Mouse (Mus musculus) macrophage (primary cell): ENCODE results near the gene Ubxn1. TPM values are rescaled to one million over a fixed set of nuclear protein-coding genes. Genes with fewer than 3 reads are reported as not detected.

Experiments
- H3K27ac ChIP-seq: fragments of 350-480 bp; formaldehyde crosslinking; 2 replicates; pipeline ENCODE4 v1.9.0; 2021
- H3K36me3 ChIP-seq: fragments of 350-480 bp; formaldehyde crosslinking; 2 replicates; pipeline ENCODE4 v1.9.0; 2021; ENCODE audit errors: inconsistent target
- H3K4me3 ChIP-seq: fragments of 350-480 bp; formaldehyde crosslinking; 2 replicates; pipeline ENCODE4 v1.9.0; 2021; ENCODE audit errors: inconsistent target
- H3K79me2 ChIP-seq: fragments of 350-480 bp; formaldehyde crosslinking; 2 replicates; pipeline ENCODE4 v1.9.0; 2021; ENCODE audit errors: inconsistent target
- WGBS: methylation state at CpG from one replicate; pipeline ENCODE4 v1.1.7; 2026; ENCODE audit warnings: inconsistent platforms; ENCODE audit not compliant: missing documents; 5-methylcytosine and 5-hydroxymethylcytosine counted together
- polyA plus RNA-seq: library from polyadenylated mRNA; stranded (reverse); fragments of 250-400 nt; gene quantifications from 3 replicates; pipeline ENCODE4 v1.2.4, GENCODE M21; 2018; ENCODE audit warnings: inconsistent platforms

The Ubxn1 gene
- polyA plus RNA-seq, 1 experiment from 2014 or later = 383 TPM

GRCm38 (mm10) chr19:8842961-8843360, 28.3 kb upstream of the Ubxn1 start:
- 31% methylated on average over 6 of the region's 6 CpGs for WGBS
- Histone ChIP-seq H3K4me3 (no peak overlapping the region), H3K79me2 (peaks cover 11% of the 10 kb centered on the region; the same call in 1 of the 2 replicates), H3K27ac (0 out of 2 replicates have a peak overlapping the region, but pooled peaks have one; percentile 25), H3K36me3 (peaks cover 23% of the 10 kb centered on the region)

GRCm38 (mm10) chr19:8844371-8845129, 26.7 kb upstream of the Ubxn1 start:
- Histone ChIP-seq H3K79me2 (peaks cover 11% of the 10 kb centered on the region; the same call in 1 of the 2 replicates), H3K36me3 (peaks cover 27% of the 10 kb centered on the region), H3K27ac (peak overlapping the region; percentile 32; the same call in 1 of the 2 replicates), H3K4me3 (no peak overlapping the region)
- 39% methylated on average over 5 of the region's 5 CpGs for WGBS

GRCm38 (mm10) chr19:8848356-8848755, 22.9 kb upstream of the Ubxn1 start:
- 96% methylated on average over 5 of the region's 5 CpGs for WGBS
- H3K4me3 ChIP-seq = no peak overlapping the region
- no peaks in the 10 kb centered on the region for H3K79me2 ChIP-seq
- H3K27ac ChIP-seq = no peak overlapping the region
- H3K36me3 ChIP-seq = peaks cover 27% of the 10 kb centered on the region

- Histone ChIP-seq H3K79me2 (no peaks in the 10 kb centered on the region), H3K36me3 (peaks cover 27% of the 10 kb centered on the region), H3K4me3 (no peak within 1 kb of the TSS), H3K27ac (no peak within 1 kb of the TSS)
- 65% methylated on average over 6 of the region's 7 CpGs for WGBS
Measured at GRCm38 (mm10) chr19:8850402-8850901, 20.8 kb upstream of the Ubxn1 start, which contains the start of gene Lrrn4cl. TSS of gene Lrrn4cl (plus strand) at chr19:8850768.

GRCm38 (mm10) chr19:8851639-8852038, 19.7 kb upstream of the Ubxn1 start:
- Histone ChIP-seq H3K4me3 (no peak overlapping the region), H3K79me2 (no peaks in the 10 kb centered on the region), H3K27ac (no peak overlapping the region), H3K36me3 (peaks cover 17% of the 10 kb centered on the region)
- WGBS = 84% methylated on average over 7 of the region's 7 CpGs

GRCm38 (mm10) chr19:8852236-8852928, 18.9 kb upstream of the Ubxn1 start:
- Histone ChIP-seq H3K79me2 (no peaks in the 10 kb centered on the region), H3K4me3 (no peak overlapping the region), H3K27ac (no peak overlapping the region), H3K36me3 (peaks cover 10% of the 10 kb centered on the region)
- WGBS = 85% methylated on average over 10 of the region's 10 CpGs

GRCm38 (mm10) chr19:8853117-8853516, 18.2 kb upstream of the Ubxn1 start:
- H3K27ac ChIP-seq = no peak overlapping the region
- WGBS = 100% methylated on average over 2 of the region's 3 CpGs

GRCm38 (mm10) chr19:8857689-8858088, 13.6 kb upstream of the Ubxn1 start:
- Histone ChIP-seq H3K36me3 (no peaks in the 10 kb centered on the region), H3K27ac (no peak overlapping the region), H3K4me3 (no peak overlapping the region), H3K79me2 (no peaks in the 10 kb centered on the region)
- WGBS = 42% methylated on average over 4 of the region's 4 CpGs

More at GRCm38 (mm10) chr19:8853117-8853516, 18.2 kb upstream of the Ubxn1 start:
- no peaks in the 10 kb centered on the region for H3K79me2 ChIP-seq
- no peak overlapping the region for H3K4me3 ChIP-seq
- H3K36me3 ChIP-seq = peaks cover 5% of the 10 kb centered on the region

GRCm38 (mm10) chr19:8859018-8859417, 12.3 kb upstream of the Ubxn1 start:
- no peak overlapping the region for H3K4me3 ChIP-seq
- H3K79me2 ChIP-seq = no peaks in the 10 kb centered on the region
- no peaks in the 10 kb centered on the region for H3K36me3 ChIP-seq
- WGBS = 40% methylated on average over 1 of the region's 1 CpGs
- H3K27ac ChIP-seq = no peak overlapping the region

- no peak overlapping the region for H3K27ac ChIP-seq
- no peak overlapping the region for H3K4me3 ChIP-seq
- H3K79me2 ChIP-seq = no peaks in the 10 kb centered on the region
- no peaks in the 10 kb centered on the region for H3K36me3 ChIP-seq
- 93% methylated on average over 6 of the region's 6 CpGs for WGBS
Measured at GRCm38 (mm10) chr19:8864265-8864664, 7.0 kb upstream of the Ubxn1 start.

- peaks cover 15% of the 10 kb centered on the region for H3K36me3 ChIP-seq
- H3K4me3 ChIP-seq = peak overlapping the region; percentile 55
- no CpG with 5 or more reads among the region's 3 CpGs for WGBS
- peak overlapping the region; percentile 69 for H3K27ac ChIP-seq
- H3K79me2 ChIP-seq = peaks cover 28% of the 10 kb centered on the region
Measured at GRCm38 (mm10) chr19:8870381-8870780, 915 bp upstream of the Ubxn1 start.

- peaks cover 28% of the 10 kb centered on the region for H3K79me2 ChIP-seq
- WGBS = 20% methylated on average over 9 of the region's 9 CpGs
- H3K27ac ChIP-seq = peak overlapping the region; percentile 69
Measured at GRCm38 (mm10) chr19:8870838-8871237, 458 bp upstream of the Ubxn1 start.

GRCm38 (mm10) chr19:8872266-8872840, 1.1 kb downstream of the Ubxn1 start:
- Histone ChIP-seq H3K4me3 (peak overlapping the region; percentile 55), H3K36me3 (peaks cover 26% of the 10 kb centered on the region), H3K79me2 (peaks cover 28% of the 10 kb centered on the region), H3K27ac (peak overlapping the region; percentile 62)
- WGBS = 71% methylated on average over 10 of the region's 10 CpGs

More at GRCm38 (mm10) chr19:8870838-8871237, 458 bp upstream of the Ubxn1 start:
- Histone ChIP-seq H3K36me3 (peaks cover 18% of the 10 kb centered on the region), H3K4me3 (peak overlapping the region; percentile 55)

GRCm38 (mm10) chr19:8875031-8875430, 3.7 kb downstream of the Ubxn1 start:
- Histone ChIP-seq H3K4me3 (no peak overlapping the region), H3K36me3 (peaks cover 26% of the 10 kb centered on the region), H3K79me2 (peaks cover 28% of the 10 kb centered on the region), H3K27ac (no peak overlapping the region)
- WGBS = 93% methylated on average over 7 of the region's 7 CpGs
